Mouse (Mus musculus) ES-E14 (cell line): Measurements from ENCODE around the gene Fam126b.
"Not testable (repeated sequence)": the region's sequence is repeated elsewhere in the genome, so short reads cannot be mapped to it uniquely, and the experiment has no call there.

Source experiments
- CHD2 ChIP-seq: IDR thresholded peaks from 2 replicates; pipeline ENCODE4 v1.6.1; 2014; ENCODE audit warnings: mild to moderate bottlenecking, low read depth, low read length, inconsistent platforms
- MAFK ChIP-seq: IDR thresholded peaks from 2 replicates; pipeline ENCODE4 v1.6.1; 2014; ENCODE audit warnings: mild to moderate bottlenecking, low read depth, low read length, inconsistent platforms; ENCODE audit not compliant: insufficient read depth
- ZC3H11A ChIP-seq: IDR thresholded peaks from 2 replicates; pipeline ENCODE4 v1.6.1; 2012; ENCODE audit warnings: low read depth, mild to moderate bottlenecking, inconsistent platforms, low read length, borderline replicate concordance

GRCm38 (mm10) chr1:58609591-58609990 is 23.5 kb upstream of the Fam126b start:
- not testable (repeated sequence) for TF ChIP-seq MAFK, CHD2, ZC3H11A
